Mouse (Mus musculus) cerebellum, adult 18-20 months (tissue): ENCODE data around the gene 9130019O22Rik.

Experiments used
- DNase-seq, 2 experiments: peaks; one replicate each; pipeline ENCODE4 v3.0.0; 2021

The 9130019O22Rik gene

DNA sequence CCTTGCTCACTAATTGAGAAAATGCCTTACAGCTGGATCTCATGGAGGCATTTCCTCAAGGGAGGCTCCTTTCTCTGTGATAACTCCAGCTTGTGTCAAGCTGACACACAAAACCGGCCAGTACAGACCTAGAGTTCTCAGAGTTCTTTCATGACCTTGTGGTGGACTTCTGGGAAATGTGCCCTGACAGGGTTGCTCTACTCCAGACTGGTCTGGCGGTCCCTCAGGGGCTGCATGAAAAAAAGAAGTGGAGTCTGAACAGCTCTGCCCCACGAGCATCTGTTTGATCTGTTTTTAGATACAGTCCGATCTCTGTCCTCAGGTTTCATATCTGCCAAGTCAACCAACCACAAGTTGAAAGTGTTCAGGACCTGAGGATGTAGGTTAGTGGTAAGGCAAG lies 49.3 kb downstream of the 9130019O22Rik start:
- DNase-seq: no peak

DNA sequence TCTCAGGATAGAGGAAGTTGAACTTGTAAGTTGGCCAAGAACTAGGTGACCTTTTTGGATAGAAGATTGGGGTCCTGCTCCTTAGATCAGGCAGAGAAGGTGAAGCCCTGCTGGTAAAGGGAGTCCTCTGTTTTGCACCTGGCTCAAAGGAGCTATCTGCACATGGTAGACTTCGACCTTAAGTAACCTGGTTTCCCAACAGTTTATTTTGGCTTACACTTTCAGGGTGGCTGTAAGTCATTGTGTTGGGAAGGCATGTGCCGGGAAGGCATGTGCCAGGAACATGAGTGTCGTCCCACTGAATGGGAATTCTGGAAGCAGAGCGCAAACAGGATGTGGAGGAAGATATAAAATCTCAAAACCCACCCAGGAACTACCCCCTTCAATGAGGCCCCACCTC lies 51.4 kb downstream of the 9130019O22Rik start:
- DNase-seq: no peak

DNA sequence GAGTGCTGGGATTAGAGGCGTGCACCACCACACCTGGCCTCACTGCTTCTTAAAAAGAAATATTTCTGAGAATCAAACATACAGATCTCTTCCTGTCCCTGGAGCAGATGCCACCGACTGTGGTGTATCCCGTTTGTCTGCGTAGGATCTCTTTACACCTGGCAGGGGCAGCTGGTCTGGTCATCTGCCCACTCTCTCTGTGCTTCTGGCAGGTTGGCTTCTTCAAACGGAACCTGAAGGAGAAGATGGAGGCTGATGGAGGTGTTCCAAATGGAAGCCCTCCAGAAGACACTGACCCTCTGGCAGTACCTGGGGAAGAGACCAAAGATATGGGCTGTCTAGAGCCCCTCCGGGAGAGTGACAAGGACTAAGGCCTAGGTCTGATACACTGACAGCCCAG lies 53.7 kb downstream of the 9130019O22Rik start:
- DNase-seq: no peak
